9 mouse cellular contexts compared by ENCODE assay signal in the genomic region with DNA sequence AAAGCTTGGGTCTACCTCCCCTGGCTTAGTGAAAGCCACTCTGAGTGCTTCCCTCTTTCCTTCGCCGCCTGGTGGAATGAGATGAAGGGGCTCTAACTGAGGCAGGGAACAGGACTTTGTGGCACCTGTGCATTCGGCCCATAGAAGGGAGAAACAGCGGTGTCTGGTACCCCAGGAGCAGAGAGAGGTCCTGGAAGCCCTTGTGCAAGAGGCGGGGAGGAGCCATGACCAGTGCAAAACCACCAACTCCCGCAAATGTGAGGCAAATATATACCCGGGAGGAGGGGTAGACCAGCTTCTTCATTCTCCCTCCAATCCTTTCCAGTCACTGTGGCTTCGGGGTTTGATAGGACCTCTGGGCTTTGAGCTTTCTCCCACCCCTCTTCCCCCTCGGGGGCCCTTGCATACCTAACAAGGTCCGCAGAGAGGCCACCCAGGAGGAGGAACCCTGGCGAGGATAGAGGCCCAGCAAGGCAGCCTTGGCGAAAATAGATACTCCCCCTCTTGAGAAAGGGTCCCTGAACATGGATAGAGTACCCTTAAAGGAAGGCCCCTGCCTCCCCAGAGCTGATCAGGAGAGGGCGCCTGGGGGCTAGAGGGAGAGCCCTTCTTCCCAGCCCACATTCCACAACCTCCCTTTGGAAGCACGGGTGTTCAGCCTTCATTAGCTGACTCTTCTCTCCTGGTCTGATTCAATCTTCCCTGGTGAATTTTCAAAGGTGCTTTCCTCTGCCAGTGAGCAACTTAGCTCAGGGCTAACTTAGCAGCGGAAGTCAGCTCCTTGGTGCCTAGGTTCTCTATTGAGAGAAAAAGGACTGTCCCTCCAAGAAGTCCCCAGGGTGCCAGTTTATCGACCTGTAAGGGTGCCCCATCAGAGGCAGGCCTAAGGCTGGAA. TPM values are rescaled to one million over a fixed set of nuclear protein-coding genes. Genes with fewer than 3 reads are reported as not detected.
DNase-seq lines count a peak whose midpoint lies in the region; ATAC-seq and TF ChIP-seq lines count a peak whose summit lies in the region.
"Had no signal": no experiment of that assay in that cellular context is flagged by ENCODE, and none has a peak within 500 bp of the region (broad histone marks: within the 10 kb centered on the region; RNA-seq: fewer than 3 reads in every experiment).

No protein-coding gene starts in this region.

- peak overlapping the region; percentile 60 for H3K4me3 ChIP-seq in left cerebral cortex, adult 2 months
- H3K4me3 ChIP-seq in embryonic facial prominence, embryonic 11.5 days (ENCODE audit: low read depth, low read length), result peak overlapping the region; percentile 69
- peak overlapping the region; percentile 85 for H3K4me3 ChIP-seq in hindbrain, embryonic 16.5 days (ENCODE audit: low read length)
- peak overlapping the region; percentile 79 for H3K4me3 ChIP-seq in neural tube, embryonic 15.5 days (replicated peaks)

- peaks cover 2% of the 10 kb centered on the region for H3K4me1 ChIP-seq in embryonic facial prominence, embryonic 11.5 days (ENCODE audit: control insufficient read depth, insufficient read depth, low read length)
- H3K4me1 ChIP-seq in hindbrain, embryonic 16.5 days (ENCODE audit: control insufficient read depth, insufficient read depth, low read depth, low read length), result peaks cover 52% of the 10 kb centered on the region
- H3K4me1 ChIP-seq in neural tube, embryonic 15.5 days, result peaks cover 80% of the 10 kb centered on the region

- H3K9ac ChIP-seq in embryonic facial prominence, embryonic 11.5 days (replicated peaks; ENCODE audit: low read length), result peak overlapping the region; percentile 89
- peak overlapping the region; percentile 93 for H3K9ac ChIP-seq in hindbrain, embryonic 16.5 days (ENCODE audit: low read depth, low read length)
- peak overlapping the region; percentile 95 for H3K9ac ChIP-seq in neural tube, embryonic 15.5 days (replicated peaks)

- 6% methylated on average over 15 of the region's 16 CpGs for WGBS in embryonic facial prominence, embryonic 11.5 days
- 1% methylated on average over 16 of the region's 16 CpGs for WGBS in hindbrain, embryonic 16.5 days
- WGBS in neural tube, embryonic 15.5 days, result 3% methylated on average over 16 of the region's 16 CpGs

- intact Hi-C loops in left cerebral cortex, adult 2 months (cut with DNase I), result loop anchor here (1.0 to 2.0 kb wide), 2 partner anchors 17 to 45 kb away; no protein-coding TSS in a partner anchor

- ATAC-seq in embryonic facial prominence, embryonic 11.5 days (replicated peaks; ENCODE audit: insufficient number of reproducible peaks, low FRiP score, low TSS enrichment, low read depth), result peak; percentile 39
- ATAC-seq in hindbrain, embryonic 16.5 days, result peak; percentile 25
- peak; percentile 39 for ATAC-seq in neural tube, embryonic 15.5 days (ENCODE audit: low FRiP score)
- no peak for ATAC-seq in activated CD4-positive, CD25-positive, alpha-beta regulatory T cell, adult 4 months

- DNase-seq in left cerebral cortex, adult 2 months (ENCODE audit: extremely low spot score in 1 of 2, low spot score in 2 of 2), result peak in 1 of 2 experiments; percentile 20
- no peak for DNase-seq in left cerebral cortex, adult 8-10 months (ENCODE audit: low spot score in 2 of 2)
- DNase-seq in embryonic facial prominence, embryonic 11.5 days (ENCODE audit: low spot score), result peak; percentile 55
- DNase-seq in cerebellum, adult 9-10 months, result no peak

- H3K27ac ChIP-seq in left cerebral cortex, adult 2 months, result peak overlapping the region; percentile 33; the same call in 1 of the 2 replicates
- peak overlapping the region; percentile 72 for H3K27ac ChIP-seq in embryonic facial prominence, embryonic 11.5 days (replicated peaks; ENCODE audit: low read depth, low read length)
- H3K27ac ChIP-seq in hindbrain, embryonic 16.5 days (ENCODE audit: low read depth, low read length), result peak overlapping the region; percentile 99
- H3K27ac ChIP-seq in neural tube, embryonic 15.5 days (replicated peaks), result peak overlapping the region; percentile 99

- no peaks in the 10 kb centered on the region for H3K36me3 ChIP-seq in embryonic facial prominence, embryonic 11.5 days (replicated peaks; ENCODE audit: control insufficient read depth, insufficient read depth, low read depth, low read length)
- no peaks in the 10 kb centered on the region for H3K36me3 ChIP-seq in hindbrain, embryonic 16.5 days (ENCODE audit: control insufficient read depth, insufficient read depth, low read length)
- H3K36me3 ChIP-seq in neural tube, embryonic 15.5 days, result no peaks in the 10 kb centered on the region

- H3K9me3 ChIP-seq in embryonic facial prominence, embryonic 11.5 days (replicated peaks; ENCODE audit: control insufficient read depth, low read length), result no peaks in the 10 kb centered on the region
- no peaks in the 10 kb centered on the region for H3K9me3 ChIP-seq in hindbrain, embryonic 16.5 days (ENCODE audit: control insufficient read depth, low read length)
- H3K9me3 ChIP-seq in neural tube, embryonic 15.5 days (replicated peaks), result no peaks in the 10 kb centered on the region

- H3K27me3 ChIP-seq in embryonic facial prominence, embryonic 11.5 days (ENCODE audit: control insufficient read depth, insufficient read depth, low read length), result peaks cover 43% of the 10 kb centered on the region
- no peaks in the 10 kb centered on the region for H3K27me3 ChIP-seq in hindbrain, embryonic 16.5 days (replicated peaks; ENCODE audit: control insufficient read depth, insufficient read depth, low read length)
- peaks cover 3% of the 10 kb centered on the region; the same call in 1 of the 2 replicates for H3K27me3 ChIP-seq in neural tube, embryonic 15.5 days (replicated peaks)

- H3K4me2 ChIP-seq in embryonic facial prominence, embryonic 11.5 days (ENCODE audit: low read depth, low read length), result peak overlapping the region; percentile 94
- peak overlapping the region; percentile 78 for H3K4me2 ChIP-seq in hindbrain, embryonic 16.5 days (ENCODE audit: low read length)
- H3K4me2 ChIP-seq in neural tube, embryonic 15.5 days, result peak overlapping the region; percentile 68

- TF ChIP-seq CTCF in left cerebral cortex, adult 2 months (IDR thresholded peaks at IDR 0.05), result peak; percentile 12

RNA-seq across cellular contexts. Expression of a gene that starts 0.8 kb away (rescaled TPM):
- 1 to 10 TPM; 4.3 to 6.1 TPM for total RNA-seq in left cerebral cortex, adult 2 months (2021)
- total RNA-seq in left cerebral cortex, adult 8-10 months (2022), result 1 to 10 TPM; 4.6 to 5.7 (median 4.7) TPM
- polyA plus RNA-seq in embryonic facial prominence, embryonic 11.5 days (2014; fragmentation: Nextera tagmentation; extraction: Ambion mirVana), result 0.65 and 0.99 TPM in 2 replicates
- polyA plus RNA-seq in hindbrain, embryonic 16.5 days (2015; fragmentation: Nextera tagmentation; extraction: Ambion mirVana), result 1.8 and 2.3 TPM in 2 replicates
- 1.4 and 1.6 TPM in 2 replicates for polyA plus RNA-seq in neural tube, embryonic 15.5 days (2015; fragmentation: Nextera tagmentation; extraction: Ambion mirVana)
- polyA plus RNA-seq in activated CD4-positive, CD25-positive, alpha-beta regulatory T cell, adult 4 months (2017; shearing (Covaris generic)), result not detected
- polyA plus RNA-seq: large intestine, adult 2 months; small intestine, adult 2 months had no signal

RNA-seq across cellular contexts. Expression of a gene that starts 0.8 kb away (rescaled TPM):
- total RNA-seq in left cerebral cortex, adult 2 months (2021), result 1 to 10 TPM; 3.9 to 6.8 TPM
- total RNA-seq in left cerebral cortex, adult 8-10 months (2022), result 1 to 10 TPM; 7.0 to 9.5 (median 8.1) TPM
- 1.1 and 3.4 TPM in 2 replicates for polyA plus RNA-seq in embryonic facial prominence, embryonic 11.5 days (2014; fragmentation: Nextera tagmentation; extraction: Ambion mirVana)
- polyA plus RNA-seq in hindbrain, embryonic 16.5 days (2015; fragmentation: Nextera tagmentation; extraction: Ambion mirVana), result 11.4 and 14.0 TPM in 2 replicates
- 16.9 and 17.6 TPM in 2 replicates for polyA plus RNA-seq in neural tube, embryonic 15.5 days (2015; fragmentation: Nextera tagmentation; extraction: Ambion mirVana)
- polyA plus RNA-seq in activated CD4-positive, CD25-positive, alpha-beta regulatory T cell, adult 4 months (2017; shearing (Covaris generic)), result not detected

RNA-seq across cellular contexts. Expression of a gene that starts 37.5 kb away (rescaled TPM):
- not detected for total RNA-seq in left cerebral cortex, adult 2 months (2021)
- total RNA-seq in left cerebral cortex, adult 8-10 months (2022), result not detected
- polyA plus RNA-seq in embryonic facial prominence, embryonic 11.5 days (2014; fragmentation: Nextera tagmentation; extraction: Ambion mirVana), result not detected in 2 replicates
- polyA plus RNA-seq in hindbrain, embryonic 16.5 days (2015; fragmentation: Nextera tagmentation; extraction: Ambion mirVana), result not detected in 2 replicates
- 0.50 and 0.59 TPM in 2 replicates for polyA plus RNA-seq in neural tube, embryonic 15.5 days (2015; fragmentation: Nextera tagmentation; extraction: Ambion mirVana)
- not detected for polyA plus RNA-seq in activated CD4-positive, CD25-positive, alpha-beta regulatory T cell, adult 4 months (2017; shearing (Covaris generic))
- polyA plus RNA-seq: large intestine, adult 2 months; small intestine, adult 2 months had no signal

RNA-seq across cellular contexts. Expression of a gene that starts 52.5 kb away (rescaled TPM):
- 10 to 100 TPM; 27.9 to 33.2 TPM for total RNA-seq in left cerebral cortex, adult 2 months (2021)
- 10 to 100 TPM; 29.2 to 42.7 (median 35.9) TPM for total RNA-seq in left cerebral cortex, adult 8-10 months (2022)
- 1.6 and 2.3 TPM in 2 replicates for polyA plus RNA-seq in embryonic facial prominence, embryonic 11.5 days (2014; fragmentation: Nextera tagmentation; extraction: Ambion mirVana)
- polyA plus RNA-seq in hindbrain, embryonic 16.5 days (2015; fragmentation: Nextera tagmentation; extraction: Ambion mirVana), result 1.1 and 1.5 TPM in 2 replicates
- 0.68 and 1.6 TPM in 2 replicates for polyA plus RNA-seq in neural tube, embryonic 15.5 days (2015; fragmentation: Nextera tagmentation; extraction: Ambion mirVana)
- not detected for polyA plus RNA-seq in activated CD4-positive, CD25-positive, alpha-beta regulatory T cell, adult 4 months (2017; shearing (Covaris generic))

Comparison
In these comparisons a context has a peak if more than half of its experiments do, and no peak if none do; other contexts are left out.
1. H3K27ac ChIP-seq: peak in every context shown above with its lines; median percentile 99 in hindbrain, embryonic 16.5 days; 99 in neural tube, embryonic 15.5 days; 72 in embryonic facial prominence, embryonic 11.5 days; 33 in left cerebral cortex, adult 2 months.